Mouse (Mus musculus) retina, postnatal 1 day (tissue): ENCODE results near the gene Limch1.

ENCODE experiments used
- DNase-seq: peaks from one replicate; pipeline ENCODE4 v3.0.0-alpha.2; 2012

Limch1 gene

DNA sequence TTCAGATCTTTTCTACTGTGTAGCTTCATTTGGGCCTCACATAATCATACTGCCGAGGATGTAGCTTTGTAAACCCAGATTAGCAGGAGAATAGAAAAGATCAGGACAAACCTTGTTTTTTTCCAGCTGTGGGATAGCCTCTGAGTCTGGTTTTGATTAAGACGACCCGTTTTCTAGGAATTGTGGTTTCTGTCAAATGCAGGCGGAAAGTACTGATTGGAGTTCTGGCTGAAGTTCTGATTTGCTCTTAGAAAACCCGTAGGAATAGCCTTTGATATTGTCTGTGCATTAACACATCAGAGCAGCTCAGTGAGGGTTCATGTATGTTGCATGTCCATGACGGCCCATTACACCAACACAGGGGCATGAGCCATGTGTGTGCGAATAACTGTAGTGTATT, 246.8 kb downstream of the Limch1 start:
- DNase-seq: no peak

DNA sequence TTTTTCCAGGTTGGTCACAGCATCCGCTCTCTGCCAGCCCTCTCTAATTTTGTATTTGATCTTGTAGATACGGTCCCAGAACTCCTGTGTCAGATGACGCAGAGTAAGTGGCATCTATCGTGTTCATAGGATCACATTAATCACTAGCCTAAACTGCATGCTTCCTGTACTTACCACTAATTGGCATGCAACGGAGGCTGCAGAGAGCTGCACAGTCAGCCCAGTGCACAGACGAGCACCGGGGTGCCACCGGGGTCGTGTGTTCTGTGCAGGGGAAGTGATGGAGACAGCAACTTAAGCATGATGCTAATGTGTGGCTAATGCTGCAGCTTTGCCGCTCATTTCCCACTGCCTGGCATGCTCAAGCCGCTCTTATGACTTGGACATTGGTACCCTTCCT, 247.4 kb downstream of the Limch1 start:
- peak; percentile 17 for DNase-seq

DNA sequence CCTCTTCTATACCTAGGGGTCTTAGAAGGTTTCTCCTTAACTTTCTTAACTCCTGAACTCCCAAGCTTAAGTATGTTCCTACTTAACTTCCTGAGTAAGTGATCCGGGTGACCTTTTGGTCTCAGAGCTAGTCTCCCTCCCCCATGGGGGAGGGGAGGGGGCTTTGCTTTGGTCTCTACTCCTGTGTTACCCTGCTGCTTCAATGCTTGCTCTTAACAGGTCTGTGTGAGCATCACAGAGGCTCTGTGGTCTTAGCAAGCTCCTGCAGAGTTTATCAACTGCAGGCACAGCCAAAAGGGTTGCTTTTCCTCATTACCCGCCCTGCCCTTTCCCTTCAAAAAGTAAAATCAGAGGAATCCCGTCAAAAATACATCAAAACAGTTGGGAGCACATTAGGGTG, 250.5 kb downstream of the Limch1 start:
- peak; percentile 18 for DNase-seq

DNA sequence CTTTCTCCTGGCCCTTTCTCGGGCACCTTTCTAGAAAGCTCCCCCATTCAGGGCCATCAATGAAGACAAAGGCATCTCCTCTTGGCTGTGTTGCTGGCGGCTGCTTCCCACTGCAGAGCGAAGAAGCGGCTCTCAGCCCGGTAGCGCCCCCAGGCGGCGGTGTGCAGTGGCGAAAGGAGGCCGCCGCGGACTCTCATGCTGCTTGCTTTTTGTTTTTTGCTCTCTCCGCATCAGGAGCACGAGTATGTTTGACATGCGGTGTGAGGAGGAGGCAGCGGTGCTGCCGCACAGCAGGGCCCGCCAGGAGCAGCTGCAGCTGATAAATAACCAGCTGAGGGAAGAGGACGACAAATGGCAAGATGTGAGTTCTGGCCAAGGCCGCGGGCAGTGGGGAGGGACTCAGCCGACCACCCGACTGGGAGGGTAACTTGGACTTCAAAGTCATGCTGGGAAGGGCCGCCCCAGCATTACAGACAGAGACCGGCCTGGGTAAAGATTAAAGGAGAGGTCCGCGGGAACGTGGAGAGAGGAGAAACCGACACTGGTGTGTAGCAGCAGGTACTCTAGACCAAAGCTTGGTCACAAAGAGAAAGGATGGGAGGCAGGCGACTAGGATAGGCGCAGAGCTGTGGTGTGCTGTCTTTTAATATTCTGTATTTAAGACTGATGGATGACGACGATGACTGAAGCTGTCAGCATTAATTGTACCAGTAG, 251.4 kb downstream of the Limch1 start:
- peak; percentile 90 for DNase-seq

- DNase-seq: no peak
Measured at GRCm38 (mm10) chr5:66997600-66997930, 251.9 kb downstream of the Limch1 start.

GRCm38 (mm10) chr5:66998341-66998740, 252.7 kb downstream of the Limch1 start:
- no peak for DNase-seq

DNA sequence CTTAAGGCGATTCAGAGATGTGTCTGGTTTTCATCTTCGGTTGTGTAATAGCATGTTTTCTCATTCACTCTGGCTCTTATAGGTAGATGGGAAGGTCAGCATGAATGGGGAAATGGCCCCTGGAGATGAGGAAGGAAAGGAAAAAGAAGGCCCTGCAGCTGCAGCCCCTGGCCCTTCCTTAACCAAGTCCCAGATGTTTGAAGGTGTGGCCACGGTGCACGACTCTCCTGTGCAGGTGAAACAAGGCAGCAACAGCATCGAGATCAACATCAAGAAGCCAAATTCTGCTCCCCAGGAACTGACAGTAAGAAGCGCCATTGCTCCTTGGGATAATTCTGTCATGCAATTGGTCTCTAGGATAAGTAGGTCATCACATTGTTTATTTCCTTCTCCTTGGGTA, 256.7 kb downstream of the Limch1 start:
- no peak for DNase-seq

GRCm38 (mm10) chr5:67004619-67005018, 259.0 kb downstream of the Limch1 start:
- no peak for DNase-seq

DNA sequence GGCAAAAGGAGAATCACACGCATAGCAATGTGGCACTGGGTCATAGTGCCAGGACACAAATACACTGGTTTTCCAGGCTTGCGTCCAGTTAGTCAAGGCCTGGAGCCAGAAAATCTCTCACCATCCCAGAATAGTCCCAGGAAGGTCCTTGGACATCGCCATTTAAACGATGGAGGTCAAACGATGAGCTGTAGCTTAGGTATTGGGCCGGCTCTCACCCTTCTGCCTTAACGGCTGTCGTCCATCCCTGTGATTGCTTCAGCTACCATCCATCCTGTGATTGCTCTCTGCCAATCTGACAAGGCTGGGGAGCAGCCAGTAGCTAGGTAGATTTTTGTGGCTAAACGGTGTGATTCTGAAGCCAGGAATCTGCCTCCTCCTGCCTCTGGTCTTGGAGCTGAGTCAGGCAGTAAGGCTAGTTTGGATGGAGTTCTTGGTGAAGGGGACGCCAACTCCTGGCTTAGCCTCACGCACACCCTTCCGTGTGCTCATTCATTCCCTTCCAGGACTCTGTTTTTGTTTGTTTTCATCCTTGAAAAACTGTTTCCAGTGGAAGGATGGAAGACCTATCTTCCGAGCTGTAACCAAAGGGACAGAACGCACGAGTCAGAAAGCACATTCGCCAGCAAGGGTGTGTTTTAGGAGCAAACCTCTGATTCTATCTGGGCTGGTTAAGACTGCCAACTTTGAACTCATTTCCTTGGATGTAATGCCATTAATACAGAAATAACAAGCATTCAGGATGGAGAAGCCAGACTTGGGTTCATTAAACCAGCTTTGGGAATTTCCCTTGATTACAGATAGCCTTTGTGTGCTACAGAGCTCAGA, 265.6 kb downstream of the Limch1 start:
- no peak for DNase-seq

GRCm38 (mm10) chr5:67011985-67012384, 266.4 kb downstream of the Limch1 start:
- DNase-seq: no peak

DNA sequence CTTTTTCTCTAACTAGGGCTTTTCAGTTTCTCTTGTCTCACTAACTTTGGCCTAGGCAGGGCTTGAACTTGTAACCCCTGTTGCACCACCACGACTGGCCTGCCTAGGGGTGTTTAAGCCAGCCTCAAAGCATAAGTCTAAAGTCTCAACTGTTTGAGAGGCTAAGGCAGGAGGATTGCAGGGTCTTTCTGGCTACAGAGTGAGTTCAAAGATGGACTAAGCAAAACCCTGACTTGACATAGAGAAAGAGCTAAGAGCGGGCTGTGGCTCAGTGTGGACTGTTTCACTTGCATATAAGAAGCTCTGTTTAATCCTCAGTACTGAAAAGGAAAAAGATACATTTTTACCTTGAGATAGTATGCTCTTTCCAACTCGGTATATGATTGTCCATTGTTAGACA, 268.3 kb downstream of the Limch1 start:
- DNase-seq: no peak

GRCm38 (mm10) chr5:67016450-67016849, 270.8 kb downstream of the Limch1 start:
- peak; percentile 77 for DNase-seq

DNA sequence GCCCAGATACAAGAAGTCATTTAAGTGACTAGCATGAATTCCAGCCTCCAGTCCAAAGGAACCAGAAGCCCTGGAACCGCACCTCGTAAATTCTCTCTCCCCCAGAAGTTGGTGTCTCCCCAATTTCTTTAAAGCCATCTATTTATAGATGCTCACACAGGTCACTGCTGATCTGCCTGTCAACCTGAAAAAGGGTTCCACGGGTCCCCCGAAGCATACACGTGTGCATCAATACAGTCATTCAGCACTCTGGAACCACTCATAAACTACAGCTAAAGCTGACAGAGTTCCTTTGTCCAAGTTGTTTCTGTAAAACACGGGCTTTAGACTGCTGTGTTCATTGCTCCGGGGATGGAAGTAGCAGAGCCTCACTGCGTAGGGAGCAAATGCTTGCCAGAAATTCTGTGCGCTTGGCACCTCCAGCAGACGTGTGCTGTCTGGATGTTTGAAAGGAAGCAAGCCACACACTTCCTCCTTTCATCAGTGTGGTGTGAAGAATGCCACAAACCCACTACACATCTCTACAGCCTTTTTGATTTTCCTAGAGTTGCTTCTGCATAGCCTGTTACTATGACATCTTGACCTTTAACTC, 278.9 kb downstream of the Limch1 start:
- no peak for DNase-seq

- no peak for DNase-seq
Measured at GRCm38 (mm10) chr5:67025095-67025494, 279.5 kb downstream of the Limch1 start.

DNA sequence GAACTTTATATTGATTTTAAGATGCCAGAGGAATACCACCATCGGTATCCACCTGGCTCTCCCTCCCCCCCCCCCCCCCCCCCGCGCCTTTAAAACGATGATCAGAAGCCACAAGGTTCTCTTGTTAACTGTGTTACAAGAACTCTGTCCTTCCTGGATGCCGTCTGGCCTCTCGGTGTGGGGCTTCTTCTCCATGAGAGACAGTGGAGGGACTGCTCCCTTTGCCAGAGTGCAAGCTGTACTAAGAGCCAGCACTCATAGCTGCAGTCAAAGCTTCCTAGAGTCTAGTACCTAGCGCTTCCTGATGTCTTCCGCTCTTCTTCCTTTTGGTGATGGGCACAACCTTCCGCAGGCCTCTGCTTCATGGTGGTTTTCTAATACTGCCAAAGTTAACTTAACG, 280.0 kb downstream of the Limch1 start:
- DNase-seq: no peak

DNA sequence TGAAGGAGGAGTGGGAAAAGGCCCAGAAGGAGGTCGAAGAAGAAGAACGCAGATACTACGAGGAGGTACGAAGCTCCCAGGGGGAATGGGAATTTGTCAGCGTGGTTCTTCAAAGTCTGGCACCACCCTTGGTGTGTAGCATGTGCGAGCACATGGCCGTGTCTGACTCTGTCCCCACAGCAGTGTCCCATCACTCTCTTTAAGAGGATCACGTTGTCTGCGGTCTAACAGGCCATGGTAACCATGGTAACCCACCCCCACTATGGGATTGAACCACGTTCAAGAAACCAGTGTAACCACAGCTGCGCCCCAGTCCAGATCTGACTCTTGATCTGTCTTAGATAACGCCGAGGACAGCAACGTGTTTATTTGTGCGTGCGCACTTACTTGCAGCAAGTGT, 283.2 kb downstream of the Limch1 start:
- peak; percentile 15 for DNase-seq

DNA sequence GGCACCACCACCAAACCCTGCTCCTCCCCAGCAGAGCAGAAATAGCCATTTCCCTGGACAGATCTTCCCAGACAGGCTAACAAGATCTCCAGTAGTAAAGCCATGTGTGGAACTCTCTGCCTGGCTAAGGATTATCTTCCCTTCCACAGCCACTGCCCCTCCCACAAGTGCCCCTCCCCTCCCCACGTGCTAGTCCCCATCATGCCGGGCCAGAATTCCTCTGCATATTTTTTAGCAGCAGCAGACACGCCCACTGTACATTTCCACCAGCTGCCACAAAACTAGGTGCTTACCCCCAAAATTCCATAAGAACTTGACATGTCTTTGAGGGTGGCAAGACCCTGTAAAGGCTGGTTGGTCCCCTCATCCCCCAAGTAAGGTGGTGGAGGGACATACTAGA, 284.3 kb downstream of the Limch1 start:
- DNase-seq: no peak

DNA sequence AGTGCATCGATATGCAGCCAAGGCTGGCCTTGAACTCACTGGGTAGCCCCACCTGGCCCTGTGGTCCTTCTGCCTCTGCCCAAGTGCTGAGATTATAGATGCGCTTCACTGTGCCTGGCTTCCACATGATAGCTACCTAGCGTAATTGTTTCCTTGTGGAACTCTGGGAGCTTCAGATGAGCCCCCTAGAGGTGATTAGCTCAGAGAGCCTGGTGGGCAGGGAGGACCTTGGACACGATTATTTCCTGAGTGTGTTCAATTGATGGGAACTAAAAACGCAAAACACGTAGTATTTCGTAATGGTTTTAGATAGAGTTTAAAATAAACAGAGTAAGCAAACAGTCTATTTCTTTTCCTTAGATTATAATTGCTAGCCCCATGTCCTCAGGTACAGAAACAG, 287.0 kb downstream of the Limch1 start:
- no peak for DNase-seq

DNA sequence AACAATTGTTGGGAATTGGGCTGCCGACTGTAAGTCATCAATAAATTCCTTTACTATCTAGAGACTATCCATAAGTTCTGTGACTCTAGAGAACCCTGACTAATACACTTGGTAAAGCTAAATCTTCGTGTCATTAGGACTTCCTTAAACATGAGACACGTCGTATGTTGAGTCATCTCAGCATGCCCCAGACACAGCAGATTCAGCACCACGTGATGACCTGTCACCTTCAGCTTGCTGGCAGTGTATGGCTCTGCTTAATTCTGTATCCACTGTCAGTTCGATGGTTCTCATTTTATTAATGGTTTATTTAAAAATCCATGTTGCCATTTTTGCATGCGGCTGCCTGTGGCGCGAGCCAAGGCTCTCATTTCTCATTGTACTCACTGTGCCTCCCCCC, 298.3 kb downstream of the Limch1 start:
- DNase-seq: no peak

DNA sequence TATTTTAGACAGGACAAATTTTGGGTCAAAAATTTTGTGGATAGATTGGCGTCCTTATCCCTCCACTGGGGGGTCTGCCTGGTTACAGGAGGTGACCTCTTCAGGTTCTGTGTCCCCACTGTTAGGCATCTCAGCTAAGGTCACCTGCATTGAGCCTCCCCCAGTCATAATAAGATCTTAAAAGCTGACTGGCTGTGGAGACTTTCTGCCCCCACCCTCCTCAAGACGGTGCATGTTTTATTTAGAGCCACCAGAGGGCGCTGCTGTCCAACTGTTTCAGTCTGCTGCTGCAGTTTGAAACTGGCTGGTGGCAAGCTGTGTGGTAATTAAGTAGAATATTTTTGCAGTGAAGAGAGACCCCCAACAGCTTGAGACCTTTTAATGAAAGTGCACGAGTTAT, 302.4 kb downstream of the Limch1 start:
- peak; percentile 84 for DNase-seq

GRCm38 (mm10) chr5:67057803-67058202, 312.2 kb downstream of the Limch1 start:
- DNase-seq: no peak

DNA sequence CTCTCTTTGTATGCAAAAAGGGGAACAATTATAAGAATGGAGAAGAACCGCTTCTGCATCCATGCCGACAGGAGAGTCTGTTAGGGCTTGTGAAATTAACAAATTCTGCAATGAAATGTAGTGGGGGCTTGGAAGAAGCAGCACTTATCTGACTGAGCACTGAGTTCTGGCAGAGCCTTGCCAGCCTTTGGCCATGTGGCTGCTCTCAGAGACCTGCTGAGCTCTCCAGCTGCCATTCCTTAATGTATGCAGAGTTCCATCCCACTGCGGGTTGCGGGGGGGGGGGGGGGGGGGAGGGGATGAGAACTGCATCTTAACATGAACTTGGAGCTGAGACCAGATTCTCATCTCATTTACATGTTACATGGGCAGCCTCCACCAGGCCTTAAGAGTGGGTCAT, 314.9 kb downstream of the Limch1 start:
- DNase-seq: no peak

- DNase-seq: no peak
Measured at GRCm38 (mm10) chr5:67063596-67063995, 318.0 kb downstream of the Limch1 start.

- DNase-seq: no peak
Measured at GRCm38 (mm10) chr5:67083117-67083516, 337.5 kb downstream of the Limch1 start.
